Mouse (Mus musculus) ES-CJ7 (cell line): Measurements from ENCODE around the gene Kcnj6.

Source experiments
- DNase-seq: peaks from one replicate; pipeline ENCODE4 v3.0.0; 2011; ENCODE audit warnings: low read depth, low spot score

The Kcnj6 gene

DNA sequence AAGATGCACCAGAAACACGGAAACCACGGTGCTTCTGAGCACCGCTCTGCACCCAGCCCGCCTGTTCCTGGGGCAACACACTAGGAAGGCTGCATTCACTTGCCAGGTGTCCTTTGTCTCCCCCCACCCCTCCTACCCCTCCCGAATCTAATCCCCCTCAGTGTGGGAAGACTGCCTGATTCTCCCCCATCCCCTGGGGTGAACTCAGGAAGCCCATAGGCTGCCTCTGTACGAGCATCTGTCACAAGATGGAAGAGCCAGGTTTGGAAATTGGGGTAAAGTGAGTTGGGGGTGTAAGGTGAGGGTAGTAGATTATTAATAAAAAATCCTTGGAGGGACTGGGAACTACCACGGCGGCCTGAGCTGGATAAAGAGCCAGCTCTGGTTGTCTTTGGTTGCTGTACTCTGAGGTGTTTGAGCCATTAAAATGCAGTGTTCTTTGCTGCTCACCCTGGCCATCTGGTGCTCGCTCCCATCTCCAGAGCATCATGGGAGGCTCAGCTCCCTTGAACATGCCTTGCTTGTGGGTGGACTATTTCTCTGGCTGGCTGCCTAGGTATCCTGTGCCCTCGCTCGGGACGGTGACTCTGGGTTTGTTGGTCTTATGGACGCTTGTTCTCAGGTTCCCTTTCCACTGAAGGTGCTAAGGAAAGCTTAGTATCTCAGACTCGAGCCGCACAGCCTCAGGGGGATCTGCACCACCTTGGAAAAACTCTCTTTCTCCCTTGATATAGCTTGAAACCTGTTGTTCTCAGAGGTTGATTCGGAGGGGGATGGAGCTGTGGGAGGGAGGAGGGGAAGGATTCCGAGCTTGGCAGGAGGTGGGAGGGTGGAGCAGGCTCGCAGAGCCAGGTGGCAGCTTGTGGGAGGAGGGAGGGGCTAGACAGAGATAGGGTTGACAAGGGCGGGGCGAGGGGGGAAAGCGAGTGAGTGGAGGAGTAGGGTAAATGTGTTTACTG lies 65.9 kb downstream of the Kcnj6 start:
- DNase-seq: peak; percentile 43

- DNase-seq: no peak
Observed at GRCm38 (mm10) chr16:94925364-94925763, 72.1 kb downstream of the Kcnj6 start.

- DNase-seq: no peak
Observed at GRCm38 (mm10) chr16:94919177-94919576, 78.3 kb downstream of the Kcnj6 start.

GRCm38 (mm10) chr16:94906026-94906425 lies 91.5 kb downstream of the Kcnj6 start:
- no peak for DNase-seq

GRCm38 (mm10) chr16:94898832-94899231 lies 98.7 kb downstream of the Kcnj6 start:
- no peak for DNase-seq

DNA sequence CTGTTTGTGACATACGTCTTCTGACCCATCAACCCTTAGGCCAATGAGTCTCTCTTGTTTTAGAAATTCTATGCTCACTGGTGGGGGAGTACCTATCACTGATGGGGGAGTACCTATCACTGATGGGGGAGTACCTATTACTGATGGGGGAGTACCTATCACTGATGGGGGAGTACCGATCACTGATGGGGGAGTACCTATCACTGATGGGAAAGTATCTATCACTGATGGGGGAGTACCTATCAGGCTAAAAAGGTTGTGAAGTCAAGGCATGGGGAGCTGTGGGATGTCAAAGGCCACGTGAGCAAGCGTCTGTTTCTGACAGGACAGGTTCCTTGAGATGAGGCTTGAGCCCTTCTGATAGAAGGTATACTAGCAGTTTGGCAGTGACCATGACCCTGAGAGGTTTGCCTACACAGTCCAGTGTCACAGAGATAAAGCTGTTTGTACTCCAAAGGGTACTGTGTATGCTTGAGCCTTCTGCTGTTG lies 105.3 kb downstream of the Kcnj6 start:
- DNase-seq: no peak

DNA sequence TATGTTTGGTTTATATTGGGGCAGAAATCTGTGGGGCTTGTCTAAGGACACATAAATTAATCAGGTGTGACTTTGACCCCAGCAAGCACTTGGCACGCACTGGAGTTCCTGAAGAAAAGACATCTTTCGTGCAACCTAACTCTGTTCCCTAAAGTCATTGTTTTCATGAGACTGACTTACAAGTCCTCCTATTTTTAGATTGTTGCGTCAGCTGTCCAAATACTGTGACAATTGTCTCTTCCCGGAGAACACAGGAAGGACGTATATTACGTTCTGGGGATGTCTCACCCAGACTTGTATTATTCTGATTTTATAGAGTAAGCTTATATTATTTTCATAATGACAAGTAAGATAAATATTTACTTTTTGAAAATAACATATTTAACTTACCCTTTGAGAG lies 106.9 kb downstream of the Kcnj6 start:
- DNase-seq: no peak

DNA sequence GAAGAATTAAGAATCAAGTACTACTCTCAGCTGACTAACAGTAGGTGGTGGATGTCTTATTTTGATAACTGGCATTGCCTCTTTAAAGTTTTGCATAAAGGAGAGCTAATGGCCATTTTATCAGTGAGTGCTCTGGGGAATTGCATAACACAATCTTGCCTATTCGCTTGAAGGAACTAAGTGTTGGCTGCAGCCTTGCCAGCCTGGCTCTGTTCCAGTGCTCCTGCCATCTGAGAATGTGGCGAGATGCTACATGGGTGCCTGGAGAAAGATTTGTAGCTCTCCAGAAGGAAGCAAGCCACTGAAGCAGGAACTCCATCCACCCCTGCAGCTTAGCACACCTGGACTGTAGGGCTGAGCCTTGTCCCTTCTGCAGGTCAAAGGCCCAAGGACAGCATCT lies 107.4 kb downstream of the Kcnj6 start:
- DNase-seq: no peak

GRCm38 (mm10) chr16:94888554-94888953 lies 108.9 kb downstream of the Kcnj6 start:
- DNase-seq: no peak

GRCm38 (mm10) chr16:94886398-94886797 lies 111.1 kb downstream of the Kcnj6 start:
- no peak for DNase-seq

DNA sequence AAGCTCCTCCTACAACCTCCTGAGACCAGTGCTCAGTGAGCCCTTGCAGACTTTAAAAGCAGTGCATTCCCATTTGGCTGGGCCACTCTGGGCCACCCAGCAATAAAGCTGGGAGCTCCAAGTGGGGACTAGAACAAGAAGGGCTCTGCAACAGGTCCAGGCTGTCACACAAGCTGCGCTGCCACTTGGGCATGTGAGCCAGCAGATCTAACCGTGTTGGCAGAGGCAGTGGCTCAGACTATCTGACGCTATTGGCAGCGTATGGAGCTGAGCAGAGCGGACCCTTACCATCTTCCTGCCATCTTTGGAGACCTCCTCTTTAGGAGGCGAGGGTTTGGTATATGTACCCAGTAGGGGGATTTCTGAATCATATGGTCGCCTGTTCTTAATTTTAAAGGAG lies 112.4 kb downstream of the Kcnj6 start:
- no peak for DNase-seq

GRCm38 (mm10) chr16:94883909-94884308 lies 113.6 kb downstream of the Kcnj6 start:
- DNase-seq: no peak

DNA sequence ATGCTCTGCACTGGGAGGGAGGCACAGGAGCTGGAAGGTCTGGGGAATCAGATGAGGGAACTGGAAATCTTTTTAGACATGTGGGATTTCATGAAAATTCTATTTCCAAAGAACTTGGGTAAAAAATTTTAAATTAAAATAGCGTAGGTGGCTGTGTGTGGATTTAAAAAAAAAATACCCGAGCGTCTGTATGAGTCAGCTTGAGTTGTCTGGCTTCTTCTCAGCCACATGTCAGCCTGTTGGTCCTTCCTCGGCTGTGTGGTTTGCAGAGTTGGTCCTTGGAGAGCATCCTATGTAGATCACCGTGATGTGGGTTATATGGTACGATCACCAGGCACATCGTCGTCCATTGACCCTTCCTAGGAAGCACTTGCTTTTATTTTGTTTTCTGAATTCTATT lies 114.3 kb downstream of the Kcnj6 start:
- DNase-seq: no peak

- DNase-seq: no peak
Observed at GRCm38 (mm10) chr16:94882111-94882510, 115.4 kb downstream of the Kcnj6 start.

- DNase-seq: no peak
Observed at GRCm38 (mm10) chr16:94872614-94873272, 124.8 kb downstream of the Kcnj6 start.

DNA sequence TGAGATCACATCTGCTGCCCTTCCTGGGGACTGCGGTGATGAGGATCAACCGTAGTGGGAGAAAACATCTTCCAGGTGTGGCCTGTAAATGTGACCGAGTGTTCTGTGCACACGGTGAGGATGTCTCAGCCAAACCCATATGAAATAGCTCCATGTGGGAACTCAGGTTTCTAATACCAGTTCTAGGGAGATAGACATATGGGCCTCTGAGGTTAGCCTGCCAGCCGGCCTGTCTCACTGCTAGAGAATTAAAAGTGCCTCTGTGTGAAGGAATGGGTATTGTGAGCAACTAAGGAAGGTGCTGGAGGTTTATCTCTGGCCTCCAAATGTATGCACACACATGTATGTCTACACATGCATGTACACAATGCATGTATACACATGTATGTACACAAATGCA lies 129.1 kb downstream of the Kcnj6 start:
- no peak for DNase-seq

DNA sequence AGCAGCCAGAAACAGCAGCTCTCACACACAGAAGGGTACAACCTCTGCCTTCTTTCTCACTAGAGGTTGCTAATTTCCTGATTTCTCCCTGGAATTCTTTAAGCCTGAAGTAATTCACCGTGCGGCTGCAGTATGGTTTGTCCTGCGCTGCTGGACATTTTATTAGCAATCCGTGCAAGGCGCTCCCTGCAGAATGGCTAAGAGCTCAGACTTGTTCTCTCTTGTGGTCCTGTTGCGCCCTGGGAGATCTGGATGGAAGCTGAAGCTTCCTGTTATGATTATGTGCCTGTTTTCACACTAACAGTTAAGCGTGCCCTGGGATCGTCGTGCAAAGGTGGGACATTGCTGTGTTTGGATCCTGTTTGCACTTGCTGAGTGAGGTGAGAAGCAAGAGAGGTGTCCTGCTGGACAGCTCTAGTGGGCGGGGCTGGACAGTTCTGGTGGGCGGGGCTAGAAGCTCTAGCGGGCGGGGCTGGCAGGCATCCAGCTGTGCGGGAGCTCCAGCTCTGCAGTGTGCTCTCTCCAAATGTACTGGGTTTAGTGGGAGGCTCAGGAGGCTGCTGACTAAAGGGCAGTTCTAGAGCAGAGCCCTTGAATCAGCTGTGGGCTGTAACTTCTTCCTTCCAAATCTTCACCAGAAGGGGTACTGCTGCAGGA lies 131.1 kb downstream of the Kcnj6 start:
- peak; percentile 74 for DNase-seq

DNA sequence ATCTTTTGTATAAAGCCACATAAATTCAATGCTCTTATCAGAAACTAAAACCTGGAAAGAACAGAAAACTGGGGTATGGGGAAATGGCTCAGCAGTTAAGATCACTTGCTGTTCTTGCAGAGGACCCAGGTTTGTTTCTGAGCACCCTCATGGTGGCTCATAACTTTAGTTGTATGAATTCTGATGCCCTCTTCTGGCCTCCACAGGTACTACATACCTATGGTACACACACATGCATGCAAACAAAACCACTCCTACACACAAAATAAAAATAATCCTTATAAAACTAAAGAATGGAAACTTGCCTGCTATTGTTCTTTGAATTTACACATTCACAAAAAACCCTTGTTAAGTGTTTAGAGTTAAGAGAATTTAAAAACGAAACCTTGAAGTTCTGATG lies 131.7 kb downstream of the Kcnj6 start:
- peak; percentile 31 for DNase-seq

- DNase-seq: no peak
Observed at GRCm38 (mm10) chr16:94865101-94865500, 132.4 kb downstream of the Kcnj6 start.

DNA sequence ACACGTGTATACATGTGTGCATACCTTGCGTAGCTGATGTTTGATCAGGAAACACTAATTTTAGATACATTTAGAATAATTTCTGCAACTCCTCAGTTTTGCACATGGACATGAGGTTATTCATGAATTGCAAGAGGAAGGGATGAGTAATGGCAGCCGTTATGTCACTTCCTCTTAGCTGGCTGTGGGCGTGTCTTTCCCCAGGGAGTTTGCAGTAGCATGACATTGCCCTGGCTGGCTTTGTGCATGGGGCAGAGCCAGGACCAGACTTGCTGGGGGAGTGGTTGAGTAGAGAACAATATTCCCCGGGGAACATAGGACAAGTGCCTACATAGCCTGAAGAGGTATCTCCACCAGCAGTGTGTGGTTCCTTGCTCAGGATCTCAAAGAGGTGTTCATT lies 134.0 kb downstream of the Kcnj6 start:
- no peak for DNase-seq

DNA sequence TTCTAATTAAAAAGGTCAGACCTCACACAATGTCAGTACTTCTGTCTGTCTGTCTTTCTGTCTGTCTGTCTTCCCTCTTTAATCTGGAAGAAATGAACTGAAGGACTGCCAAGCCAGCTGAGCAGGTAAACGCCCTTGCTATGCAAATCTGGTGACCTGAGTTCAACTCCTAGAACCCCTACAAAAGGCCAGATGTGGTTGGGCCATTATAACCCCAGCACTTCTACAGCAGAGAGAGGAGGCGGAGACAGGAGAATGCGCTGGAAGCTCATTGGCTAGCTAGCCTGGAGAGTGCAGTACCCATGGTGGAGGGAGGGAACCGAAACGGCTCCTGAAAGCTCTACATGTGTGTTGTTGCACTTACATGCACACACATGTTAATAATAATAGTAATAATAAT lies 141.5 kb downstream of the Kcnj6 start:
- peak; percentile 76 for DNase-seq
